Comparison of ENCODE assay signal across 10 mouse cellular contexts in genomic region chr4:134612070-134612667, GRCm38 (mm10).
DNase-seq lines count a peak whose midpoint lies in the region; ATAC-seq and TF ChIP-seq lines count a peak whose summit lies in the region.
"Had no signal": no experiment of that assay in that cellular context is flagged by ENCODE, and none has a peak within 500 bp of the region (broad histone marks: within the 10 kb centered on the region; RNA-seq: fewer than 3 reads in every experiment).

No protein-coding gene starts in this region.

- no peaks in the 10 kb centered on the region for H3K27me3 ChIP-seq in ES-Bruce4 (ENCODE audit: control insufficient read depth, insufficient read depth, low read length, poor library complexity, severe bottlenecking)
- H3K27me3 ChIP-seq in embryonic facial prominence, embryonic 12.5 days, result no peaks in the 10 kb centered on the region
- H3K27me3 ChIP-seq in intestine, postnatal 0 days (replicated peaks; ENCODE audit: control insufficient read depth, insufficient read depth, low read length), result no peaks in the 10 kb centered on the region
- H3K27me3 ChIP-seq: CH12.LX had no signal

- no peak overlapping the region for H3K4me2 ChIP-seq in embryonic facial prominence, embryonic 12.5 days (replicated peaks)
- no peak overlapping the region for H3K4me2 ChIP-seq in intestine, postnatal 0 days (replicated peaks; ENCODE audit: low read depth)

- peak; percentile 49 for DNase-seq in gastrocnemius, postnatal 25 days
- DNase-seq in gastrocnemius, adult 8-10 months (ENCODE audit: low spot score in 2 of 2), result no peak
- no peak for DNase-seq in right cerebral cortex, postnatal 14 days
- no peak for DNase-seq in neural tube, embryonic 10.5 days (ENCODE audit: extremely low spot score, low spot score)
- DNase-seq in testis, postnatal 10 days (ENCODE audit: low spot score), result no peak

- no peak for TF ChIP-seq POLR2A in ES-Bruce4 (IDR thresholded peaks at IDR 0.05; ENCODE audit: insufficient read depth, low read length)

- no peak overlapping the region for H3K27ac ChIP-seq in ES-Bruce4 (ENCODE audit: insufficient read depth, low read length)
- H3K27ac ChIP-seq in embryonic facial prominence, embryonic 12.5 days, result peak overlapping the region; percentile 56
- no peak overlapping the region for H3K27ac ChIP-seq in intestine, postnatal 0 days (ENCODE audit: low read depth, low read length)

- no peaks in the 10 kb centered on the region for H3K36me3 ChIP-seq in ES-Bruce4 (ENCODE audit: control insufficient read depth, insufficient read depth, low read length, poor library complexity, severe bottlenecking)
- H3K36me3 ChIP-seq in embryonic facial prominence, embryonic 12.5 days, result no peaks in the 10 kb centered on the region
- no peaks in the 10 kb centered on the region for H3K36me3 ChIP-seq in intestine, postnatal 0 days (ENCODE audit: control insufficient read depth, insufficient read depth)

- H3K4me3 ChIP-seq in ES-Bruce4 (ENCODE audit: low read depth, low read length), result no peak overlapping the region
- H3K4me3 ChIP-seq in embryonic facial prominence, embryonic 12.5 days, result no peak overlapping the region
- H3K4me3 ChIP-seq in intestine, postnatal 0 days (ENCODE audit: low read depth, low read length), result no peak overlapping the region
- H3K4me3 ChIP-seq: erythroblast, embryonic 14.5 days had no signal

- no peak for ATAC-seq in embryonic facial prominence, embryonic 12.5 days (ENCODE audit: insufficient number of reproducible peaks, insufficient read depth, low FRiP score, low TSS enrichment)
- no peak for ATAC-seq in intestine, postnatal 0 days

- TF ChIP-seq CTCF in ES-Bruce4 (IDR thresholded peaks at IDR 0.05; ENCODE audit: low read depth, low read length), result peak; percentile 29
- TF ChIP-seq CTCF in intestine, postnatal 0 days (IDR thresholded peaks at IDR 0.05; ENCODE audit: low read depth), result peak; percentile 45

- no peaks in the 10 kb centered on the region for H3K9me3 ChIP-seq in ES-Bruce4 (replicated peaks; ENCODE audit: control insufficient read depth, insufficient read depth, low read length, poor library complexity, severe bottlenecking)
- no peaks in the 10 kb centered on the region for H3K9me3 ChIP-seq in embryonic facial prominence, embryonic 12.5 days
- H3K9me3 ChIP-seq in intestine, postnatal 0 days (ENCODE audit: control insufficient read depth), result no peaks in the 10 kb centered on the region

- no peak overlapping the region for H3K9ac ChIP-seq in ES-Bruce4 (ENCODE audit: low read depth, poor library complexity, severe bottlenecking)
- no peak overlapping the region for H3K9ac ChIP-seq in embryonic facial prominence, embryonic 12.5 days
- no peak overlapping the region for H3K9ac ChIP-seq in intestine, postnatal 0 days (ENCODE audit: low read depth, low read length)

- no peak for TF ChIP-seq EP300 in ES-Bruce4 (IDR thresholded peaks at IDR 0.05; ENCODE audit: insufficient read depth, low read depth, low read length)

- no peaks in the 10 kb centered on the region for H3K4me1 ChIP-seq in ES-Bruce4 (ENCODE audit: control insufficient read depth, insufficient read depth, low read length)
- H3K4me1 ChIP-seq in embryonic facial prominence, embryonic 12.5 days, result peaks cover 17% of the 10 kb centered on the region; the same call in 1 of the 2 replicates
- H3K4me1 ChIP-seq in intestine, postnatal 0 days (replicated peaks; ENCODE audit: control insufficient read depth, insufficient read depth, low read length), result no peaks in the 10 kb centered on the region

- WGBS in embryonic facial prominence, embryonic 12.5 days, result 52% methylated on average over 16 of the region's 16 CpGs
- 47% methylated on average over 16 of the region's 16 CpGs for WGBS in intestine, postnatal 0 days
